Mouse (Mus musculus) intestine, postnatal 0 days (tissue): ENCODE measurements around the gene Ndufaf2. TPM values are rescaled to one million over a fixed set of nuclear protein-coding genes. Genes with fewer than 3 reads are reported as not detected.

ENCODE experiments used
- ATAC-seq: fragments of 200-750 bp; cut with Nextera tagmentation; 2 replicates; pipeline ENCODE4 v1.8.0; 2017; ENCODE audit warnings: mild to moderate bottlenecking, moderate TSS enrichment, moderate library complexity
- H3K27ac ChIP-seq: fragments of 300-500 bp; sonication (generic); 2 replicates; pipeline ENCODE4 v1.5.1; 2014; ENCODE audit warnings: mild to moderate bottlenecking, low read depth, low read length, moderate library complexity
- H3K27me3 ChIP-seq: fragments of 300-500 bp; sonication (generic); replicated peaks from 2 replicates; pipeline ENCODE4 v1.6.1; 2014; ENCODE audit warnings: low read length, mixed read lengths; ENCODE audit not compliant: control insufficient read depth, insufficient read depth
- H3K36me3 ChIP-seq: fragments of 300-500 bp; sonication (generic); 2 replicates; pipeline ENCODE4 v1.6.1; 2014; ENCODE audit warnings: mild to moderate bottlenecking, moderate library complexity; ENCODE audit not compliant: control insufficient read depth, insufficient read depth
- H3K4me1 ChIP-seq: fragments of 300-500 bp; sonication (generic); replicated peaks from 2 replicates; pipeline ENCODE4 v1.6.1; 2014; ENCODE audit warnings: antibody characterized with exemption, low read length, mixed read lengths; ENCODE audit not compliant: control insufficient read depth, insufficient read depth
- H3K4me2 ChIP-seq: fragments of 300-500 bp; sonication (generic); replicated peaks from 2 replicates; pipeline ENCODE4 v1.6.1; 2014; ENCODE audit warnings: low read depth, mild to moderate bottlenecking, moderate library complexity
- H3K4me3 ChIP-seq: fragments of 300-500 bp; sonication (generic); 2 replicates; pipeline ENCODE4 v1.5.1; 2014; ENCODE audit warnings: low read depth, low read length
- H3K9ac ChIP-seq: fragments of 300-500 bp; sonication (generic); 2 replicates; pipeline ENCODE4 v1.6.1; 2014; ENCODE audit warnings: mild to moderate bottlenecking, low read depth, low read length
- H3K9me3 ChIP-seq: fragments of 300-500 bp; sonication (generic); 2 replicates; pipeline ENCODE4 v1.6.1; 2016; ENCODE audit warnings: mixed run types; ENCODE audit not compliant: control insufficient read depth
- CTCF ChIP-seq: sonication (generic); IDR thresholded peaks from 2 replicates; pipeline ENCODE4 v1.5.1; 2016; ENCODE audit warnings: low read depth, mild to moderate bottlenecking, control low read depth, antibody characterized with exemption, moderate library complexity
- WGBS: fragments of 180-500 bp; shearing (Covaris S2); extraction: QIAGEN DNeasy Blood & Tissue Kit; methylation state at CpG from one replicate; pipeline ENCODE4 v1.1.7; 2014; 5-methylcytosine and 5-hydroxymethylcytosine counted together
- polyA plus RNA-seq: library from polyadenylated mRNA; unstranded; fragments of >200 nt; fragmentation: Nextera tagmentation; extraction: Ambion mirVana; gene quantifications from 2 replicates; pipeline ENCODE4 v1.2.1, GENCODE M21; 2015

The Ndufaf2 gene
- polyA plus RNA-seq, 1 experiment from 2014 or later = 39.2 TPM

- ATAC-seq = no peak
- TF ChIP-seq CTCF = 0 out of 2 replicates have a peak, but pooled peaks have one; percentile 5
- H3K4me1 ChIP-seq = no peaks in the 10 kb centered on the region
- H3K36me3 ChIP-seq = no peaks in the 10 kb centered on the region
- 50% methylated on average over 9 of the region's 9 CpGs for WGBS
- no peaks in the 10 kb centered on the region for H3K9me3 ChIP-seq
- H3K27me3 ChIP-seq = no peaks in the 10 kb centered on the region
- no peak overlapping the region for H3K4me2 ChIP-seq
- H3K4me3 ChIP-seq = no peak overlapping the region
- H3K9ac ChIP-seq = no peak overlapping the region
- H3K27ac ChIP-seq = no peak overlapping the region; the same call in 1 of the 2 replicates
These were observed 38.8 kb downstream of the Ndufaf2 start for GRCm38 (mm10) chr13:108119411-108120310.

- H3K4me3 ChIP-seq = no peak overlapping the region
- H3K36me3 ChIP-seq = no peaks in the 10 kb centered on the region
- no peaks in the 10 kb centered on the region for H3K9me3 ChIP-seq
- no peak for TF ChIP-seq CTCF
- H3K27me3 ChIP-seq = no peaks in the 10 kb centered on the region
- no peaks in the 10 kb centered on the region for H3K4me1 ChIP-seq
- 50% methylated on average over 1 of the region's 1 CpGs for WGBS
- ATAC-seq = no peak
- no peak overlapping the region for H3K9ac ChIP-seq
- no peak overlapping the region for H3K27ac ChIP-seq
- H3K4me2 ChIP-seq = no peak overlapping the region
These were observed 40.2 kb downstream of the Ndufaf2 start for GRCm38 (mm10) chr13:108118188-108118587.

- Histone ChIP-seq H3K4me2 (no peak overlapping the region), H3K27me3 (no peaks in the 10 kb centered on the region), H3K36me3 (no peaks in the 10 kb centered on the region), H3K27ac (no peak overlapping the region), H3K9ac (no peak overlapping the region), H3K9me3 (no peaks in the 10 kb centered on the region), H3K4me1 (no peaks in the 10 kb centered on the region), H3K4me3 (no peak overlapping the region)
- no peak for TF ChIP-seq CTCF
- ATAC-seq = no peak
These were observed 40.8 kb downstream of the Ndufaf2 start for GRCm38 (mm10) chr13:108117654-108118053.

- TF ChIP-seq CTCF = no peak
- no peaks in the 10 kb centered on the region for H3K27me3 ChIP-seq
- H3K27ac ChIP-seq = no peak overlapping the region
- H3K9ac ChIP-seq = no peak overlapping the region
- H3K9me3 ChIP-seq = no peaks in the 10 kb centered on the region
- no peak overlapping the region for H3K4me2 ChIP-seq
- no peaks in the 10 kb centered on the region for H3K36me3 ChIP-seq
- 77% methylated on average over 3 of the region's 3 CpGs for WGBS
- H3K4me3 ChIP-seq = no peak overlapping the region
- H3K4me1 ChIP-seq = no peaks in the 10 kb centered on the region
- ATAC-seq = no peak
These were observed 44.2 kb downstream of the Ndufaf2 start for GRCm38 (mm10) chr13:108114257-108114656.

GRCm38 (mm10) chr13:108113536-108113935 lies 44.9 kb downstream of the Ndufaf2 start:
- Histone ChIP-seq H3K4me2 (no peak overlapping the region), H3K4me1 (no peaks in the 10 kb centered on the region), H3K36me3 (no peaks in the 10 kb centered on the region), H3K9ac (no peak overlapping the region), H3K4me3 (no peak overlapping the region), H3K27me3 (no peaks in the 10 kb centered on the region), H3K27ac (no peak overlapping the region), H3K9me3 (no peaks in the 10 kb centered on the region)
- no peak for TF ChIP-seq CTCF
- 76% methylated on average over 5 of the region's 5 CpGs for WGBS
- no peak for ATAC-seq

GRCm38 (mm10) chr13:108110929-108111328 lies 47.5 kb downstream of the Ndufaf2 start:
- no peak for ATAC-seq
- WGBS = 89% methylated on average over 6 of the region's 6 CpGs
- Histone ChIP-seq H3K4me1 (no peaks in the 10 kb centered on the region), H3K9me3 (no peaks in the 10 kb centered on the region), H3K27ac (no peak overlapping the region), H3K36me3 (no peaks in the 10 kb centered on the region), H3K9ac (no peak overlapping the region), H3K27me3 (no peaks in the 10 kb centered on the region), H3K4me2 (no peak overlapping the region), H3K4me3 (no peak overlapping the region)
- TF ChIP-seq CTCF = no peak
